Mouse (Mus musculus) spleen, adult 2 months (tissue): ENCODE measurements around the gene Slc35e3.

ENCODE experiments used
- CTCF ChIP-seq: fragments of 200-500 bp; IDR thresholded peaks from 2 replicates; pipeline ENCODE4 v1.5.1; 2011; ENCODE audit warnings: mild to moderate bottlenecking, inconsistent platforms; ENCODE audit not compliant: insufficient read depth, insufficient read length, insufficient replicate concordance; ENCODE audit errors: extremely low read depth
- POLR2A ChIP-seq: fragments of 200-500 bp; IDR thresholded peaks from 2 replicates; pipeline ENCODE4 v1.6.1; 2011; ENCODE audit warnings: low read depth, low read length, inconsistent platforms

- TF ChIP-seq CTCF (no peak), POLR2A (no peak)
These were observed 26.4 kb upstream of the Slc35e3 start for GRCm38 (mm10) chr10:117772364-117773105.
